Mouse (Mus musculus) intestine, embryonic 14.5 days (tissue): ENCODE measurements around the gene Mta1. TPM values are rescaled to one million over a fixed set of nuclear protein-coding genes. Genes with fewer than 3 reads are reported as not detected.
A peak's percentile ranks its signal among the peaks of the same experiment; 100 is the strongest.

ENCODE experiments used
- ATAC-seq: fragments of 200-750 bp; cut with Nextera tagmentation; replicated peaks from 2 replicates; pipeline ENCODE4 v1.8.0; 2017; ENCODE audit warnings: low read depth, moderate number of reproducible peaks, moderate TSS enrichment, moderate library complexity; ENCODE audit not compliant: low FRiP score, low TSS enrichment
- DNase-seq: peaks from one replicate; pipeline ENCODE4 v3.0.0-alpha.2; 2018; ENCODE audit warnings: low spot score
- H3K27ac ChIP-seq: fragments of 300-500 bp; sonication (generic); 2 replicates; pipeline ENCODE4 v1.5.1; 2014; ENCODE audit warnings: low read depth, mild to moderate bottlenecking, control low read depth
- H3K27me3 ChIP-seq: fragments of 300-500 bp; sonication (generic); replicated peaks from 2 replicates; pipeline ENCODE4 v1.6.1; 2014; ENCODE audit warnings: low read length, control low read depth; ENCODE audit not compliant: control insufficient read depth, insufficient read depth
- H3K36me3 ChIP-seq: fragments of 300-500 bp; sonication (generic); 2 replicates; pipeline ENCODE4 v1.6.1; 2014; ENCODE audit warnings: low read length, control low read depth; ENCODE audit not compliant: control insufficient read depth, insufficient read depth
- H3K4me1 ChIP-seq: fragments of 300-500 bp; sonication (generic); replicated peaks from 2 replicates; pipeline ENCODE4 v1.6.1; 2014; ENCODE audit warnings: low read length, control low read depth, mixed read lengths; ENCODE audit not compliant: control insufficient read depth, insufficient read depth
- H3K4me2 ChIP-seq: fragments of 300-500 bp; sonication (generic); 2 replicates; pipeline ENCODE4 v1.6.1; 2014; ENCODE audit warnings: low read length
- H3K4me3 ChIP-seq: fragments of 300-500 bp; sonication (generic); 2 replicates; pipeline ENCODE4 v1.5.1; 2014; ENCODE audit warnings: low read depth, low read length, control low read depth, mixed read lengths
- H3K9ac ChIP-seq: fragments of 300-500 bp; sonication (generic); 2 replicates; pipeline ENCODE4 v1.6.1; 2014; ENCODE audit warnings: mild to moderate bottlenecking, low read length
- H3K9me3 ChIP-seq: fragments of 300-500 bp; sonication (generic); 2 replicates; pipeline ENCODE4 v1.6.1; 2016; ENCODE audit warnings: low read length, control low read depth; ENCODE audit not compliant: control insufficient read depth
- WGBS: fragments of 180-500 bp; shearing (Covaris S2); extraction: QIAGEN DNeasy Blood & Tissue Kit; methylation state at CpG from one replicate; pipeline ENCODE4 v1.1.7; 2014; 5-methylcytosine and 5-hydroxymethylcytosine counted together
- polyA plus RNA-seq: library from polyadenylated mRNA; unstranded; fragments of >200 nt; fragmentation: Nextera tagmentation; extraction: Ambion mirVana; gene quantifications from 2 replicates; pipeline ENCODE4 v1.2.1, GENCODE M21; 2014

Gene Mta1
- polyA plus RNA-seq, result 17.6 and 21.3 TPM in 2 replicates

DNA sequence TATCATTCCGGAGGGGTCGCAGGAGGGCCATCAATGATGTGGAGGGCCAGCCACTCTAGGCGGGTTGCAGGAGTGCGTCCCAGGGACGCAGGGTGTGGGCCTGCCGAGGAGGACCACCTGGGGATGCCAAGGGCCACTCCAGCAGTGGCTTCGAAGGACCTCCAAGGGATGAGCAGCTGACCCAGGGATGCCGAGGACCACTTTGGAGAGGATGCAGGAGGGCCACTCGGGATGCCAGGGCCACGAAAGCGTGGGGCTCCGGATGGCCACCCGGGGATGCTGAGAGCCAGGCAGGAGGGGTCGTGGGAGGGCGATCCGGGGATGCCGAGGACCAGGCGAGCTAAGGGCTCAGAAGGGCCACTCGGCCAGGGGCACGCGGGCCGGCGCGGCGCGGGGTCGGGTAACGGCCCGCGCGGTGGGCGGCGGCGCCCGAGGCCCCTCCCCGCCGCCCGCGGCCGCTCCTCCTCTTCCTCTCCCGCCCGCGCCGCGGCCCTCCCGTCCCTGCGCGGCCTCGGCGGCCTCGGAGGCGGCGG lies at the start of gene Mta1:
TSS of gene Mta1 (plus strand) at position 530 of the 533 bp plus-strand sequence.
- Histone ChIP-seq H3K4me2 (peak within 1 kb of the TSS; percentile 84), H3K4me3 (peak within 1 kb of the TSS; percentile 94), H3K27ac (peak within 1 kb of the TSS; percentile 79), H3K27me3 (no peaks in the 10 kb centered on the region), H3K4me1 (peaks cover 26% of the 10 kb centered on the region), H3K9me3 (no peaks in the 10 kb centered on the region), H3K36me3 (no peaks in the 10 kb centered on the region), H3K9ac (peak within 1 kb of the TSS; percentile 98)
- WGBS, result 2% methylated on average over 18 of the region's 53 CpGs
- DNase-seq, result peak; percentile 75
- ATAC-seq, result peak; percentile 76

DNA sequence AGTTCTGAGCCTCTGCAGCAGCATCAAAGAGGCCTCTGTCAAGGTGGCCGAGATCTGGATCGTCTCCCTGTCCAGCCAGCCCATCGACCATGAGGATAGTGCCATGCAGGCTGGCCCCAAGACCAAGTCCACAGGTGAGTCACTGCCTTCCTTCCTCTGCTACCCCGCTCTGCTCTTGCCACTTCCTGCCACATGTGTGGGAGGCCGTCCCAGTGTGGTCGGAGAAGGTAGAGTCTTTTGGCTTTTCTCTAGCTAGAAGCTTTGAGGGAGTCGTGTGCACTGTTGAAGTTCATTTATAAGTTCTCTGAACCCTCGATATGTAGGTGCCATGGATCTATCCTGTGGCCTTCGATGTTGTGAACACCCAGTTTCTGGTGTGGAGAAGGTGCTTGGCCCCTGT lies 48.2 kb upstream of the Mta1 start:
- WGBS, result 92% methylated on average over 9 of the region's 9 CpGs
- no peak for DNase-seq
- H3K4me1 ChIP-seq, result peaks cover 9% of the 10 kb centered on the region
- peaks cover 53% of the 10 kb centered on the region for H3K36me3 ChIP-seq
- no peak for ATAC-seq
- no peaks in the 10 kb centered on the region for H3K27me3 ChIP-seq
- no peak overlapping the region for H3K4me3 ChIP-seq
- no peak overlapping the region for H3K9ac ChIP-seq
- H3K27ac ChIP-seq, result no peak overlapping the region
- no peaks in the 10 kb centered on the region for H3K9me3 ChIP-seq
- no peak overlapping the region for H3K4me2 ChIP-seq

DNA sequence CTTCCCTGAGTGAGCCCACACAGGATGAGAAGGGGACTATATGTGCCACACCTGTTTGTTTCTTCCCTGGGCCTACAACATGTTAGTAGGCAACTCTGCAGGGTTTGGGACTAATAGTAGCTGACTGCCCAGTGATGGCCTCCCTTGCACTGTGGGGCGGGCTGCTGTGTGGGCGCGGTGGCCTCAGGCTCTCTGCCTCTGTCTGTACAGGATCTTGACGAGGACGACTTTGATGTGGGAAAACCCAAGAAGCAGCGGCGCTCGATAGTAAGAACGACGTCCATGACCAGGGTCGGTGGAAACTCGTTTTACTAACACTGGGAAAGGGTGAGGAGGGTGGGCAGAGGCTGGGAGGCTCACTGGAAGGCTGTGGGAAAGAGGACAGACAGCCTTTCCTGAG lies 47.4 kb upstream of the Mta1 start:
- Histone ChIP-seq H3K4me2 (no peak overlapping the region), H3K27me3 (no peaks in the 10 kb centered on the region), H3K27ac (no peak overlapping the region), H3K4me1 (peaks cover 9% of the 10 kb centered on the region), H3K9ac (no peak overlapping the region), H3K9me3 (no peaks in the 10 kb centered on the region), H3K4me3 (no peak overlapping the region), H3K36me3 (peaks cover 48% of the 10 kb centered on the region)
- ATAC-seq, result no peak
- 91% methylated on average over 12 of the region's 12 CpGs for WGBS
- no peak for DNase-seq

DNA sequence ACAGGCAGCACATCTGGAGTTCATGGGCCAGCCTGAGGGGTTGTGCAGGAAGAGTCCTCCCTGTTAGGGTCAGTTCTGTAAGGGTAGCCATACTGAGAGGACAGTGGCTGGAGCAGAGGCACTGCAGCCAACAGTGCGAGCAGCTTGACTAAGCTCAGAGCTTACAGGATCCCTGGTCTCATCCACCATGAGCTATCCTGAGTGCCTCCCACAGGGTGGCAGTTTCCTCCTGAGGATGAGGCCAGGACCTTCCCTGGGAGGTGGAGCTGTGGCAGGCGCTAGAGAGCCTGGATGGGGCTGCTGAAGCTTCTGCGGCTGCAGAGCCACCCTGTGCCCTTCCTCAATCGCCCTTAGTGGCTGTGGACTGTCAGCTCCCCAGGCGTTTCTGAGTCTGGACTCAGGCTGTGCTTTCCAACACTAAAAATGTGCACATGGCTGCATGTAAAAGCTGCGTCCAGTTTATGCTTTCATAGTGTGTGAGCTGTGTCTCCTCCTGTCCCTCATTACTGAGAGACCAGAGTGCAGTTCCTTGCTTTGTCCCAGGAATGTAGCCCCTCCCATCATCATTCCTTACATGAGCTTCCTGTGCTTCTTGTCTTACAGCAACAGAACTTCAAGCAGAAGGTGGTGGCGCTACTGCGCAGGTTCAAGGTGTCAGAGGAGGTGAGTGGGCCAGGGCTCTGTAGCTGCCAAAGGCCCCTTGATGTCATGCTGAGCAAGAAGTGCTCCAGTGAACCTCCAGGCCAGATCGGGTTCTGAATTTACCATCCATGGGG lies 46.3 kb upstream of the Mta1 start:
- no peak overlapping the region for H3K9ac ChIP-seq
- H3K27me3 ChIP-seq, result no peaks in the 10 kb centered on the region
- DNase-seq (no peak), ATAC-seq (peak; percentile 36; the same call in 1 of the 2 replicates)
- 26% methylated on average over 9 of the region's 9 CpGs for WGBS
- peaks cover 9% of the 10 kb centered on the region for H3K4me1 ChIP-seq
- H3K36me3 ChIP-seq, result peaks cover 50% of the 10 kb centered on the region
- H3K4me2 ChIP-seq, result no peak overlapping the region
- no peak overlapping the region for H3K4me3 ChIP-seq
- H3K27ac ChIP-seq, result peak overlapping the region; percentile 54; the same call in 1 of the 2 replicates
- no peaks in the 10 kb centered on the region for H3K9me3 ChIP-seq

DNA sequence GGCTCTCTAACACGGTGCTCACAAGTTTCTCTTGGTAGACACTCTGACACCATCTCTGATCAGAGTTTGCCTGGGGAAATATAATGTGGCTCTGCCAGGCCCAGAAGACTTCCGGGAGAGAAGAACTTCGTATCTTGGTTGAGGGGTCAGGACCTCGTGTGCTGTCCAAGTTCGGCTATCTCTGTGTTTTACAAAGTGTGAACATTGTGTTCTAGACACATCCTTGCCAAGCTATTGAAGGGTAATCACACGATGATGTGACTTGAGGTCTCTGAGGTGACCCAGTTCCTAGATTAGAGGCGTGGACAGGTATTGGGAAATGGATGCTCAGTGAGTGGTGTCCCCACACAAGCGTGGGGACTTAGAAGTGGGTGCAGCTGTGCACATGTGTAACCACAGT lies 42.0 kb upstream of the Mta1 start:
- Histone ChIP-seq H3K4me1 (peaks cover 8% of the 10 kb centered on the region), H3K36me3 (peaks cover 53% of the 10 kb centered on the region), H3K4me3 (no peak overlapping the region), H3K4me2 (no peak overlapping the region), H3K27me3 (no peaks in the 10 kb centered on the region), H3K9me3 (no peaks in the 10 kb centered on the region), H3K9ac (no peak overlapping the region), H3K27ac (no peak overlapping the region)
- ATAC-seq (no peak), DNase-seq (no peak)
- 92% methylated on average over 8 of the region's 8 CpGs for WGBS

DNA sequence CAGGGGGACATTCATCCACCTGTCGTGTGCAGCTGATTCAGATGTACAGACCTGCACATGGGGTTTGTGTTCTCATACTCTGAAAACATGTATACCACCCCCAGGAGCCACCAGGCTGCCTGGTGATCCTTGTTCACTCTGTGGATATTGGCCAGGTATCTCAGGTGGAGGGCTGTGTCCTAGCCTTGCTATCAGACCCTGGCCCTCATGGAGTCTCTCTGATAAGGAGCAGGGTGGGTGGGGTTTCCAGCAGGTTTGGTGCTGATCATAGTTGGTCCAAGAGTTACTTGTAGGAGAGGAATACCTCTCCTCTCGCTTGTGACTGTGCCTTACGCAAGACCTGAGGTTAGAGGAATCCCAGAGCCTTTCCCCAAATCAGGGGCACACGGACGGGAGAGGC lies 37.9 kb upstream of the Mta1 start:
- no peak overlapping the region for H3K9ac ChIP-seq
- no peak overlapping the region for H3K4me3 ChIP-seq
- no peaks in the 10 kb centered on the region for H3K4me1 ChIP-seq
- H3K27ac ChIP-seq, result no peak overlapping the region
- DNase-seq (no peak), ATAC-seq (no peak)
- WGBS, result 94% methylated on average over 5 of the region's 5 CpGs
- H3K4me2 ChIP-seq, result no peak overlapping the region
- no peaks in the 10 kb centered on the region for H3K9me3 ChIP-seq
- peaks cover 60% of the 10 kb centered on the region for H3K36me3 ChIP-seq
- no peaks in the 10 kb centered on the region for H3K27me3 ChIP-seq

DNA sequence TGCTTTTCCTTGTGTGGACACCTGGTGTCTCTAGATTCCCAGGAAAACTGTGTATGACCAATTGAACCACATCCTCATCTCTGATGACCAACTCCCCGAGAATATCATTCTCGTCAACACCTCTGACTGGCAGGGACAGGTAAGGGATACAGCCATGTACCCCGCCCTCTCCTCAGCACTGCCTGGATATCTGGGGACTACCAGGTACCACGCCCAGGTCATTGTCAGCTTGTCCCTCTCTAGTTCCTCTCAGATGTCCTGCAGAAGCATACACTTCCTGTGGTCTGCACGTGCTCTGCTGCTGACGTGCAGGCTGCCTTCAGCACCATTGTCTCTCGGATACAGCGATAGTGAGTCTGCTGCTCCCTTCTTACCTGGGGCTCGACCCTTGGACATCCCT lies 36.5 kb upstream of the Mta1 start:
- 78% methylated on average over 9 of the region's 9 CpGs for whole genome bisulfite sequencing
- Histone ChIP-seq H3K4me3 (no peak overlapping the region), H3K4me1 (no peaks in the 10 kb centered on the region), H3K9ac (no peak overlapping the region), H3K9me3 (no peaks in the 10 kb centered on the region), H3K27ac (no peak overlapping the region), H3K27me3 (no peaks in the 10 kb centered on the region), H3K36me3 (peaks cover 63% of the 10 kb centered on the region), H3K4me2 (no peak overlapping the region)
- ATAC-seq, result no peak
- DNase-seq, result no peak

DNA sequence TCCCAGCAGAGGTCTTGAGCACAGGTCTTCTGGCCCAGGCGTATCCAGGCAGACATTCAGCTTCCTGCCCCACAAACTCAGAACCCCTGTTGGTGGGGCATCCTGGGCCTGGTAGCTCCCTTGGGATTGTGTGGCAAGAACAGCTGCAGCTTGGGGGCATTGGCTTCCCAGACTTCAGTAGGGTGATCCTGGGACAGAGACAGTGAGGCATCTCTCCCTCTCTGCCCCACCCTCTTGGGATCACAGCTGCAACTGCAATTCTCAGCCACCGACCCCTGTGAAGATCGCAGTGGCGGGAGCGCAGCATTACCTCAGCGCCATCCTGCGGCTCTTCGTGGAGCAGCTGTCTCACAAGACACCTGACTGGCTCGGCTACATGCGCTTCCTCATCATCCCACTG lies 35.9 kb upstream of the Mta1 start:
- Histone ChIP-seq H3K27ac (no peak overlapping the region), H3K4me1 (no peaks in the 10 kb centered on the region), H3K36me3 (peaks cover 66% of the 10 kb centered on the region), H3K4me3 (no peak overlapping the region), H3K27me3 (no peaks in the 10 kb centered on the region), H3K9me3 (no peaks in the 10 kb centered on the region), H3K4me2 (no peak overlapping the region), H3K9ac (no peak overlapping the region)
- WGBS, result 86% methylated on average over 10 of the region's 10 CpGs
- ATAC-seq (no peak), DNase-seq (no peak)

DNA sequence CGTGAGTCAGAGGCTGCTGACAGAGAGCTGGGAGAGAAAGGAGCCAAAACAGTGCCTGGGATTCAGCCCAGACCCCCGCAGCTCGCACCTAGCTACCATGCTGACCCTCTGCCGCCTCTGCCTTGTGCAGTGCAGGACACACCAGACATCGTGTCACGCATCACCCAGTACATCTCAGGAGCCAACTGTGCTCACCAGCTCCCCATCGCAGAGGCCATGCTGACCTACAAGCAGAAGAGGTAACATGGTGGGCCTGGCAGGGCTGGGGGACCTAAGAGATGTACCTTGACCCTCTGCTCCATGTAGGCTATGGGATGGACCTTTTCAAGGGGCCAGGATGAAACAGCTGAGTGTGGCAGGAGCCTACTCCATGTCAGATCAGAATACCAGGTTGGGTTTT lies 34.4 kb upstream of the Mta1 start:
- Histone ChIP-seq H3K27ac (no peak overlapping the region), H3K4me3 (no peak overlapping the region), H3K27me3 (no peaks in the 10 kb centered on the region), H3K9ac (no peak overlapping the region), H3K36me3 (peaks cover 69% of the 10 kb centered on the region), H3K9me3 (no peaks in the 10 kb centered on the region), H3K4me1 (no peaks in the 10 kb centered on the region), H3K4me2 (no peak overlapping the region)
- WGBS, result 92% methylated on average over 7 of the region's 7 CpGs
- ATAC-seq, result no peak
- DNase-seq, result no peak
